Mouse (Mus musculus) liver, embryonic 14 days (tissue): ENCODE measurements around the gene Myl4. TPM values are rescaled to one million over a fixed set of nuclear protein-coding genes. Genes with fewer than 3 reads are reported as not detected.

Source experiments
- polyA plus RNA-seq: library from polyadenylated mRNA; depleted of rRNA; stranded (reverse); fragments of >200 nt; gene quantifications from 2 replicates; pipeline ENCODE4 v1.2.3, GENCODE M21; 2012; rRNA removed

Myl4 gene
- 0.84 and 10.6 TPM in 2 replicates for polyA plus RNA-seq

GRCm38 (mm10) chr11:104550406-104550974 lies at the start of gene Myl4, which contains the start of gene Cdc27:
TSS of gene Myl4 (plus strand) at chr11:104550663.
TSS of gene Cdc27 (minus strand) at chr11:104550620.

GRCm38 (mm10) chr11:104607491-104608245 lies 57.2 kb downstream of the Myl4 start, which contains the start of gene Itgb3:
TSS of gene Itgb3 (plus strand) at chr11:104608000.

Other genes with a start within 250 kb of the Myl4 start
- 11.8 and 12.4 TPM in 2 replicates for gene Kansl1, start 81.8 kb upstream of the Myl4 start, polyA plus RNA-seq
- 12.5 and 14.0 TPM in 2 replicates for gene Cdc27, start within 50 bp of the Myl4 start, polyA plus RNA-seq
- 11.1 and 12.1 TPM in 2 replicates for gene Itgb3, start 57.3 kb downstream of the Myl4 start, polyA plus RNA-seq
- 0.02 TPM in 2 replicates for gene Gm11639, start 135.0 kb downstream of the Myl4 start, polyA plus RNA-seq